Mouse (Mus musculus) MEL (cell line): ENCODE results near the gene Ank2. TPM values are rescaled to one million over a fixed set of nuclear protein-coding genes. Genes with fewer than 3 reads are reported as not detected.
A peak's percentile ranks its signal among the peaks of the same experiment; 100 is the strongest.

Source experiments
- DNase-seq: peaks from one replicate; pipeline ENCODE4 v3.0.0; 2011; ENCODE audit warnings: low read depth, low spot score
- H3K27ac ChIP-seq: 2 replicates; pipeline ENCODE4 v1.5.1; 2012; ENCODE audit warnings: low read depth, mild to moderate bottlenecking, control low read depth, low read length, moderate library complexity; ENCODE audit not compliant: control insufficient read depth
- H3K27me3 ChIP-seq, 2 experiments: fragments of 150-350 bp in 1 of 2; sonication (generic) in 1 of 2; 2 replicates each; pipeline ENCODE4 v1.6.1; 2012; ENCODE audit warnings: low read length in 2 of 2, mild to moderate bottlenecking in 2 of 2, improper control_type of control experiment in 1 of 2, moderate library complexity in 1 of 2; ENCODE audit not compliant: insufficient read depth in 2 of 2, control insufficient read depth in 1 of 2
- H3K36me3 ChIP-seq, 2 experiments: 2 replicates each; pipeline ENCODE4 v1.6.1; 2012 to 2014; ENCODE audit warnings: low read length in 2 of 2, improper control_type of control experiment in 1 of 2, inconsistent platforms in 1 of 2, mild to moderate bottlenecking in 1 of 2; ENCODE audit not compliant: insufficient read depth in 2 of 2, control insufficient read depth in 1 of 2
- H3K4me1 ChIP-seq, 2 experiments: fragments of 150-350 bp in 1 of 2; sonication (generic) in 1 of 2; 2 replicates each; pipeline ENCODE4 v1.6.1; 2012; ENCODE audit warnings: low read length in 2 of 2, improper control_type of control experiment in 1 of 2, mild to moderate bottlenecking in 1 of 2; ENCODE audit not compliant: insufficient read depth in 2 of 2, control insufficient read depth in 1 of 2
- H3K4me3 ChIP-seq, 2 experiments: fragments of 150-350 bp in 1 of 2; sonication (generic) in 1 of 2; 2 replicates each; pipeline ENCODE4 v1.5.1; 2012; ENCODE audit warnings: low read depth in 2 of 2, low read length in 2 of 2, mild to moderate bottlenecking in 2 of 2, moderate library complexity in 2 of 2, control low read depth in 1 of 2, improper control_type of control experiment in 1 of 2; ENCODE audit not compliant: control insufficient read depth in 1 of 2, insufficient read depth in 1 of 2
- H3K79me2 ChIP-seq: 2 replicates; pipeline ENCODE4 v1.6.1; 2012; ENCODE audit warnings: mild to moderate bottlenecking, low read length, moderate library complexity; ENCODE audit not compliant: control insufficient read depth, poor library complexity, insufficient read depth
- H3K9ac ChIP-seq: 2 replicates; pipeline ENCODE4 v1.6.1; 2012; ENCODE audit warnings: low read depth, mild to moderate bottlenecking, control low read depth, low read length, moderate library complexity; ENCODE audit not compliant: control insufficient read depth, poor library complexity, severe bottlenecking
- H3K9me3 ChIP-seq: fragments of 150-350 bp; sonication (generic); replicated peaks from 2 replicates; pipeline ENCODE4 v1.6.1; 2012; ENCODE audit warnings: mild to moderate bottlenecking, low read length, improper control_type of control experiment, moderate library complexity; ENCODE audit not compliant: insufficient read depth
- CHD2 ChIP-seq: IDR thresholded peaks from 2 replicates; pipeline ENCODE4 v1.6.1; 2011; ENCODE audit warnings: low read length, improper control_type of control experiment
- CTCF ChIP-seq, 3 experiments: IDR thresholded peaks in 2 of 3; conservative IDR thresholded peaks in 1 of 3; 2 replicates each; pipeline ENCODE4 v1.5.1; 2011 to 2012; ENCODE audit warnings: low read length in 3 of 3, low read depth in 2 of 3, mild to moderate bottlenecking in 2 of 3, improper control_type of control experiment in 1 of 3, inconsistent platforms in 1 of 3, mixed read lengths in 1 of 3, moderate library complexity in 1 of 3; ENCODE audit not compliant: control insufficient read depth in 1 of 3, insufficient read depth in 1 of 3, poor library complexity in 1 of 3, severe bottlenecking in 1 of 3
- ELF1 ChIP-seq: IDR thresholded peaks from 2 replicates; pipeline ENCODE4 v1.6.1; 2014; ENCODE audit warnings: low read depth, mild to moderate bottlenecking, inconsistent platforms, low read length, improper control_type of control experiment, moderate library complexity
- EP300 ChIP-seq, 2 experiments: IDR thresholded peaks; 2 replicates each; pipeline ENCODE4 v1.6.1; 2011; ENCODE audit warnings: improper control_type of control experiment in 2 of 2, low read length in 2 of 2, low read depth in 1 of 2, mild to moderate bottlenecking in 1 of 2
- ETS1 ChIP-seq: IDR thresholded peaks from 2 replicates; pipeline ENCODE4 v1.6.1; 2012; ENCODE audit warnings: low read depth, mild to moderate bottlenecking, inconsistent platforms, low read length, improper control_type of control experiment, moderate library complexity
- GABPA ChIP-seq: IDR thresholded peaks from 2 replicates; pipeline ENCODE4 v1.6.1; 2012; ENCODE audit warnings: low read depth, mild to moderate bottlenecking, inconsistent platforms, low read length, improper control_type of control experiment, moderate library complexity
- GATA1 ChIP-seq: IDR thresholded peaks from 2 replicates; pipeline ENCODE4 v1.6.1; 2011; ENCODE audit warnings: low read depth, low read length, improper control_type of control experiment
- HCFC1 ChIP-seq: IDR thresholded peaks from 2 replicates; pipeline ENCODE4 v1.6.1; 2012; ENCODE audit warnings: low read depth, mild to moderate bottlenecking, inconsistent platforms, low read length, improper control_type of control experiment, moderate library complexity
- KAT2A ChIP-seq: conservative IDR thresholded peaks from 2 replicates; pipeline ENCODE4 v1.6.1; 2012; ENCODE audit warnings: low read depth, low read length, improper control_type of control experiment, inconsistent platforms
- MEF2A ChIP-seq: IDR thresholded peaks from 2 replicates; pipeline ENCODE4 v1.6.1; 2014; ENCODE audit warnings: low read depth, mild to moderate bottlenecking, inconsistent platforms, low read length, improper control_type of control experiment; ENCODE audit not compliant: poor library complexity, insufficient replicate concordance, severe bottlenecking; ENCODE audit errors: extremely low read depth
- NRF1 ChIP-seq: IDR thresholded peaks from 2 replicates; pipeline ENCODE4 v1.6.1; 2014; ENCODE audit warnings: low read depth, mild to moderate bottlenecking, inconsistent platforms, low read length, improper control_type of control experiment, moderate library complexity; ENCODE audit not compliant: poor library complexity, insufficient read depth, severe bottlenecking
- POLR2A ChIP-seq, 2 experiments: IDR thresholded peaks; 2 replicates each; pipeline ENCODE4 v1.6.1; 2011 to 2012; ENCODE audit warnings: low read length in 2 of 2, mild to moderate bottlenecking in 2 of 2, control low read depth in 1 of 2, improper control_type of control experiment in 1 of 2, low read depth in 1 of 2, moderate library complexity in 1 of 2; ENCODE audit not compliant: control insufficient read depth in 1 of 2, insufficient read depth in 1 of 2, poor library complexity in 1 of 2
- POLR2AphosphoS2 ChIP-seq: IDR thresholded peaks from 2 replicates; pipeline ENCODE4 v1.6.1; 2011; ENCODE audit warnings: low read length, improper control_type of control experiment
- POLR2AphosphoS5 ChIP-seq: IDR thresholded peaks from 2 replicates; pipeline ENCODE4 v1.6.1; 2012; ENCODE audit warnings: low read depth, borderline replicate concordance, mild to moderate bottlenecking, inconsistent platforms, low read length, moderate library complexity, mixed read lengths
- RAD21 ChIP-seq: IDR thresholded peaks from 2 replicates; pipeline ENCODE4 v1.6.1; 2011; ENCODE audit warnings: mild to moderate bottlenecking, low read depth, low read length, improper control_type of control experiment
- RCOR1 ChIP-seq: IDR thresholded peaks from 2 replicates; pipeline ENCODE4 v1.6.1; 2012; ENCODE audit warnings: low read depth, mild to moderate bottlenecking, inconsistent platforms, low read length, improper control_type of control experiment
- SIN3A ChIP-seq: IDR thresholded peaks from 2 replicates; pipeline ENCODE4 v1.6.1; 2012; ENCODE audit warnings: low read length, improper control_type of control experiment, inconsistent platforms
- SMC3 ChIP-seq: IDR thresholded peaks from 2 replicates; pipeline ENCODE4 v1.6.1; 2011; ENCODE audit warnings: low read depth, low read length, improper control_type of control experiment
- TCF12 ChIP-seq: IDR thresholded peaks from 2 replicates; pipeline ENCODE4 v1.6.1; 2014; ENCODE audit warnings: low read depth, mild to moderate bottlenecking, inconsistent platforms, low read length, improper control_type of control experiment, moderate library complexity
- UBTF ChIP-seq: IDR thresholded peaks from 2 replicates; pipeline ENCODE4 v1.6.1; 2012; ENCODE audit warnings: low read depth, mild to moderate bottlenecking, inconsistent platforms, low read length, improper control_type of control experiment, moderate library complexity, borderline replicate concordance; ENCODE audit not compliant: insufficient read depth
- USF1 ChIP-seq: IDR thresholded peaks from 2 replicates; pipeline ENCODE4 v1.6.1; 2014; ENCODE audit warnings: low read depth, mild to moderate bottlenecking, inconsistent platforms, low read length, improper control_type of control experiment, moderate library complexity
- ZC3H11A ChIP-seq: IDR thresholded peaks from 2 replicates; pipeline ENCODE4 v1.6.1; 2012; ENCODE audit warnings: low read depth, mild to moderate bottlenecking, inconsistent platforms, low read length, improper control_type of control experiment
- ZKSCAN1 ChIP-seq: IDR thresholded peaks from 2 replicates; pipeline ENCODE4 v1.6.1; 2012; ENCODE audit warnings: low read depth, mild to moderate bottlenecking, inconsistent platforms, low read length, improper control_type of control experiment, moderate library complexity
- ZNF384 ChIP-seq: IDR thresholded peaks from 2 replicates; pipeline ENCODE4 v1.6.1; 2012; ENCODE audit warnings: low read depth, mild to moderate bottlenecking, inconsistent platforms, low read length, improper control_type of control experiment
- polyA plus RNA-seq, 2 experiments: library from polyadenylated mRNA; stranded (reverse) in 1 of 2; unstranded in 1 of 2; fragments of >175 nt in 1 of 2; fragments of >200 nt in 1 of 2; gene quantifications; 2 replicates each; pipeline versions ENCODE4 v1.2.1 to v1.2.4; 2012; ENCODE audit warnings: low replicate concordance in 2 of 2, low read depth in 1 of 2; ENCODE audit not compliant: insufficient read length in 2 of 2, insufficient read depth in 1 of 2, missing spikeins in 1 of 2
- total RNA-seq: library from RNA; depleted of rRNA; stranded (reverse); fragments of 300-350 nt; gene quantifications from 2 replicates; pipeline ENCODE4 v1.2.3, GENCODE M21; 2012

Gene Ank2
- total and polyA plus RNA-seq, 3 experiments = 2.7 to 4.5 TPM; not detected in 1

DNA sequence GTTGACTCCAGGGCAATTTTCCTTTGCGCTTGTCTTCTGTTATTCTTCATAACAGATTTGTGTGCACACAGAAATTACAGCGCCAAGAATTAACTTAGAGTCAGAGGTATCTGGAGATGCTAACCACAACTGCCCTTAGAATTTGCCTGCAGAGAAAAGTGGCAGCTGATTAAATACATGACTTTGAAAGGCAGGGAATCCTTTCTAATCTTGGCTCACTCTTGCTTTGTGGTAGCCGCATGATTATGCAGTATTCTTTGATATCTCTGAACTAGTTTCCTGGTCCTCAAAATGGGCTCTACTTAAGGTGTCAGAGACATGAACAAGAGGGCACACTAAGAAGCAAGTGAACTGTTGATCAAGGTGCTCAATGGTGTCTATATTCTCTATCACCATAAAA, 518.0 kb downstream of the Ank2 start:
- no peaks in the 10 kb centered on the region for H3K27me3 ChIP-seq
- TF ChIP-seq GABPA (no peak), NRF1 (no peak), MEF2A (no peak), EP300 (IDR thresholded peaks at IDR 0.05; ENCODE audit: low read depth in 1 of 2, low read length in 2 of 2) (peak; percentile 25 to 56; a peak in 3 of 4 replicates), ETS1 (0 out of 2 replicates have a peak, but pooled peaks have one; percentile 10), RCOR1 (peak; percentile 58; the same call in 1 of the 2 replicates), TCF12 (0 out of 2 replicates have a peak, but pooled peaks have one; percentile 23)
- H3K4me1 ChIP-seq = no peaks in the 10 kb centered on the region
- no peaks in the 10 kb centered on the region for H3K9me3 ChIP-seq
- H3K27ac ChIP-seq = no peak overlapping the region
- H3K9ac ChIP-seq = no peak overlapping the region
- peak; percentile 42 for DNase-seq
- H3K79me2 ChIP-seq = no peaks in the 10 kb centered on the region
- no peak overlapping the region for H3K4me3 ChIP-seq
- peaks cover 0 to 2% of the 10 kb centered on the region in 2 experiments; a peak in 1 of 4 replicates for H3K36me3 ChIP-seq

DNA sequence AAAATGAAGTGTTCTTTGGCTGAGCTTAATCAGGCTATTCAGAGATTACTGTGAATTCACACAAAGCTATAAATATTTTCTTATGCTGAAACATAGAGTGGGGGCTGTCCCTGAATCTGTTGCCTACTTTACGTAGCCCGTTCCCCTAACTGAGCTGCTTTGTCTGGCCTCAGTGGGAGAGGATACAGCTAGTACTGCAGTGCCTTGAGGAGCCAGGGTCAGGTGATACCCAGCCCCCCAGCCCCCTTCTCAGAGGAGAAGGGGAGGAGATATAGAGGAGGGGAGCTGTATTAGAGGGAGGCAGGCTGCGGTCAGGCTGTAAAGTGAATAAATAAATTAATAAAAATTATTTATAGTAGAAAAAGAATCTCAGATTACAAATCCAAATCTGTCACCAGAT, 519.5 kb downstream of the Ank2 start:
- TF ChIP-seq ELF1 (no peak), USF1 (no peak)
- Histone ChIP-seq H3K9ac (no peak overlapping the region), H3K4me1 (no peaks in the 10 kb centered on the region), H3K79me2 (no peaks in the 10 kb centered on the region), H3K27ac (no peak overlapping the region), H3K9me3 (no peaks in the 10 kb centered on the region), H3K36me3 (peaks cover 0 to 2% of the 10 kb centered on the region in 2 experiments; a peak in 1 of 4 replicates), H3K4me3 (no peak overlapping the region), H3K27me3 (no peaks in the 10 kb centered on the region)
- no peak for DNase-seq

DNA sequence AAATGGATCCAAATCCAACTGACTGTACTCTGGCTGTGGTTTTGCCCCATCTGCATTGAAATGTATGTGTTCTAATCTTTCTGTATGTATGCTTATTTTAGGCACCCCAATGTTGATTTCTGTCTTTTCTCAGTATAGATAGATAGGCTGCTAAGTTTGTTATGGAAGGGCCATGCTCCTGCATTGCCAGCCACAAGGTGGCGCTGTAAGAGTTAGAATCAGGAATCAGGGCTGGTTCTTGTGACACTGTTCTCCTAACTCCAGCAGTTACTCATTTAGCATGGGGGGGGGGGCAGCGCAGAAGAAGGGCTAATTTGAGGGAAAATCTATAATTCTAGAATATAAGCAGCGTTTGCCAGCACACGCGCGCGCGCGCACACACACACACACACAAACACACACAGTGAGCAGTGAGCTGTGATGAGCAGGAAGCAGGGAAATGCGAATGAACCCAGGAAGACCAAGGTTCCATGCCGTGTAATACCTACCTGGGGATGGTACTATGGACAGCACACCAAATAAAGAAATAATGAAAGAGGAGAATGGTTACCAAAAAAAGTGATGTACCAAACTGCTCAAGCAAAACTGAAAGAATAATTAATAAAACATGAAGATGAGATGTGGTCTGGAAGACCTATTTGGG, 520.3 kb downstream of the Ank2 start:
- DNase-seq = peak; percentile 64
- TF ChIP-seq SIN3A (no peak), ZC3H11A (0 out of 2 replicates have a peak, but pooled peaks have one; percentile 12), SMC3 (peak; percentile 53), HCFC1 (no peak), RAD21 (peak; percentile 46), POLR2AphosphoS2 (no peak), CHD2 (no peak), NRF1 (no peak), CTCF (IDR thresholded peaks at IDR 0.05 in 2 of 3, conservative IDR thresholded peaks at IDR 0.05 in 1 of 3; ENCODE audit: control insufficient read depth in 1 of 3, insufficient read depth in 1 of 3, low read depth in 2 of 3, low read length in 3 of 3, poor library complexity in 1 of 3, severe bottlenecking in 1 of 3) (peak; percentile 51 to 74 (median 69)), GABPA (no peak), POLR2A (IDR thresholded peaks at IDR 0.05; ENCODE audit: control insufficient read depth in 1 of 2, insufficient read depth in 1 of 2, low read depth in 1 of 2, low read length in 2 of 2, poor library complexity in 1 of 2) (no peak), GATA1 (no peak), ZKSCAN1 (no peak), UBTF (no peak), RCOR1 (no peak), ZNF384 (no peak), KAT2A (no peak), ELF1 (no peak), POLR2AphosphoS5 (no peak)

More for the DNA sequence above, 520.3 kb downstream of the Ank2 start:
- H3K9ac ChIP-seq = no peak overlapping the region
- H3K4me3 ChIP-seq = no peak overlapping the region
- no peaks in the 10 kb centered on the region for H3K4me1 ChIP-seq
- peaks cover 0 to 2% of the 10 kb centered on the region in 2 experiments; a peak in 1 of 4 replicates for H3K36me3 ChIP-seq
- no peaks in the 10 kb centered on the region for H3K79me2 ChIP-seq
- no peaks in the 10 kb centered on the region for H3K27me3 ChIP-seq
- no peaks in the 10 kb centered on the region for H3K9me3 ChIP-seq
- no peak overlapping the region for H3K27ac ChIP-seq
